In genomic region chr8:85076993-85077392, GRCm38 (mm10) we compare ENCODE assay signal across 1 mouse cellular context.
TF ChIP-seq lines count a peak whose summit lies in the region.

No protein-coding gene starts in this region.

TF ChIP-seq in MEL, 35 proteins besides CTCF, POLR2A, EP300 and RAD21 (continued from another document):
- TF ChIP-seq NELFE (IDR thresholded peaks at IDR 0.05; ENCODE audit: low read depth, low read length) (no peak), CHD1 (IDR thresholded peaks at IDR 0.05; ENCODE audit: low read depth, low read length) (no peak), ZNF384 (IDR thresholded peaks at IDR 0.05; ENCODE audit: low read depth, low read length) (no peak), GATA1 (IDR thresholded peaks at IDR 0.05; ENCODE audit: low read depth, low read length) (no peak)
